Mouse (Mus musculus) G1E (cell line): ENCODE results near the gene Pcdh17. TPM values are rescaled to one million over a fixed set of nuclear protein-coding genes. Genes with fewer than 3 reads are reported as not detected.

Source experiments
- ATAC-seq: 2 replicates; pipeline ENCODE4 v1.8.0; 2016; ENCODE audit warnings: mild to moderate bottlenecking; ENCODE audit not compliant: insufficient number of reproducible peaks, poor library complexity, low FRiP score, severe bottlenecking; ENCODE audit errors: extremely low read depth
- DNase-seq: peaks from one replicate; pipeline ENCODE4 v3.0.0; 2012; ENCODE audit warnings: low spot score
- H3K27me3 ChIP-seq: 2 replicates; pipeline ENCODE4 v1.6.1; 2012; ENCODE audit warnings: mild to moderate bottlenecking, low read length, inconsistent platforms; ENCODE audit not compliant: insufficient read depth
- H3K36me3 ChIP-seq: replicated peaks from 2 replicates; pipeline ENCODE3; 2012; ENCODE audit warnings: mild to moderate bottlenecking, inconsistent platforms
- H3K4me1 ChIP-seq: 2 replicates; pipeline ENCODE4 v1.6.1; 2012; ENCODE audit warnings: low read depth, low read length, inconsistent platforms, mixed read lengths; ENCODE audit not compliant: insufficient read depth
- H3K4me3 ChIP-seq: 2 replicates; pipeline ENCODE4 v1.5.1; 2012; ENCODE audit warnings: low read depth, mild to moderate bottlenecking, inconsistent platforms, low read length, moderate library complexity, mixed read lengths
- H3K9me3 ChIP-seq: replicated peaks from 2 replicates; pipeline ENCODE4 v1.6.1; 2012; ENCODE audit warnings: inconsistent platforms
- CTCF ChIP-seq: IDR thresholded peaks from 2 replicates; pipeline ENCODE4 v1.5.1; 2012; ENCODE audit warnings: low read depth, low read length, inconsistent platforms, mixed read lengths
- GATA1 ChIP-seq: IDR thresholded peaks from 2 replicates; pipeline ENCODE4 v1.6.1; 2012; ENCODE audit warnings: borderline replicate concordance, low read length, inconsistent platforms, mixed read lengths
- GATA2 ChIP-seq: IDR thresholded peaks from 2 replicates; pipeline ENCODE4 v1.6.1; 2012; ENCODE audit warnings: low read depth, low read length, inconsistent platforms, borderline replicate concordance
- POLR2AphosphoS5 ChIP-seq: IDR thresholded peaks from 2 replicates; pipeline ENCODE4 v1.6.1; 2012; ENCODE audit warnings: low read depth, low read length, inconsistent platforms; ENCODE audit not compliant: insufficient replicate concordance
- TAL1 ChIP-seq: conservative IDR thresholded peaks from 2 replicates; pipeline ENCODE4 v1.6.1; 2012; ENCODE audit warnings: low read depth, low read length, inconsistent platforms, mixed read lengths
- polyA plus RNA-seq: library from polyadenylated mRNA; stranded (reverse); fragments of >175 nt; gene quantifications from 2 replicates; pipeline ENCODE4 v1.2.3, GENCODE M21; 2012
- total RNA-seq, 2 experiments: library from RNA; stranded (forward) in 1 of 2; stranded (reverse) in 1 of 2; fragments of 200-1000 nt in 1 of 2; fragments of >200 nt in 1 of 2; fragmentation: Nextera tagmentation in 1 of 2; gene quantifications; 2 replicates each; pipeline ENCODE4 v1.2.3; 2014 to 2017

The Pcdh17 gene
- total and polyA plus RNA-seq, 3 experiments: 0.05 TPM; not detected in 2

GRCm38 (mm10) chr14:84442528-84443287 lies 655 bp upstream of the Pcdh17 start:
- Histone ChIP-seq H3K4me3 (no peak overlapping the region), H3K27me3 (no peaks in the 10 kb centered on the region; the same call in 1 of the 2 replicates), H3K9me3 (peaks cover 43% of the 10 kb centered on the region), H3K36me3 (no peaks in the 10 kb centered on the region), H3K4me1 (no peaks in the 10 kb centered on the region; the same call in 1 of the 2 replicates)
- ATAC-seq: no peak
- TF ChIP-seq POLR2AphosphoS5 (no peak), TAL1 (no peak), GATA1 (no peak), CTCF (no peak), GATA2 (no peak)
- DNase-seq: no peak

GRCm38 (mm10) chr14:84443761-84444160 lies 398 bp downstream of the Pcdh17 start:
- ATAC-seq: no peak
- DNase-seq: no peak
- Histone ChIP-seq H3K4me1 (no peaks in the 10 kb centered on the region; the same call in 1 of the 2 replicates), H3K27me3 (peaks cover 2% of the 10 kb centered on the region; the same call in 1 of the 2 replicates), H3K9me3 (peaks cover 53% of the 10 kb centered on the region), H3K4me3 (no peak overlapping the region), H3K36me3 (no peaks in the 10 kb centered on the region)
- no peak for TF ChIP-seq TAL1
- TF ChIP-seq CTCF: no peak
- TF ChIP-seq POLR2AphosphoS5: no peak

GRCm38 (mm10) chr14:84444276-84444662 lies 906 bp downstream of the Pcdh17 start:
- Histone ChIP-seq H3K27me3 (peaks cover 2% of the 10 kb centered on the region; the same call in 1 of the 2 replicates), H3K36me3 (no peaks in the 10 kb centered on the region), H3K4me1 (no peaks in the 10 kb centered on the region; the same call in 1 of the 2 replicates), H3K9me3 (peaks cover 53% of the 10 kb centered on the region), H3K4me3 (no peak overlapping the region)
- TF ChIP-seq GATA2 (no peak), POLR2AphosphoS5 (no peak), CTCF (no peak), GATA1 (no peak)
- DNase-seq (no peak), ATAC-seq (no peak)

GRCm38 (mm10) chr14:84444663-84445502 lies 1.5 kb downstream of the Pcdh17 start:
- H3K4me1 ChIP-seq: no peaks in the 10 kb centered on the region; the same call in 1 of the 2 replicates
- no peak for TF ChIP-seq GATA2
- TF ChIP-seq GATA1: no peak
- TF ChIP-seq CTCF: no peak
- TF ChIP-seq POLR2AphosphoS5: no peak
- no peak for TF ChIP-seq TAL1
- peaks cover 2% of the 10 kb centered on the region; the same call in 1 of the 2 replicates for H3K27me3 ChIP-seq
- ATAC-seq (no peak), DNase-seq (no peak)
- H3K36me3 ChIP-seq: no peaks in the 10 kb centered on the region
- peaks cover 53% of the 10 kb centered on the region for H3K9me3 ChIP-seq
- H3K4me3 ChIP-seq: no peak overlapping the region

GRCm38 (mm10) chr14:84445503-84446410 lies 2.4 kb downstream of the Pcdh17 start:
- H3K4me3 ChIP-seq: peak overlapping the region; percentile 34; the same call in 1 of the 2 replicates
- H3K27me3 ChIP-seq: peaks cover 2% of the 10 kb centered on the region; the same call in 1 of the 2 replicates

More at GRCm38 (mm10) chr14:84445503-84446410, 2.4 kb downstream of the Pcdh17 start:
- ATAC-seq (no peak), DNase-seq (no peak)
- no peaks in the 10 kb centered on the region for H3K36me3 ChIP-seq
- peaks cover 53% of the 10 kb centered on the region for H3K9me3 ChIP-seq
- H3K4me1 ChIP-seq: no peaks in the 10 kb centered on the region; the same call in 1 of the 2 replicates
- no peak for TF ChIP-seq POLR2AphosphoS5
- no peak for TF ChIP-seq GATA1
- TF ChIP-seq CTCF: no peak
- no peak for TF ChIP-seq TAL1
- TF ChIP-seq GATA2: no peak
